Mouse (Mus musculus): ENCODE data around the gene Kirrel3. TPM values are rescaled to one million over a fixed set of nuclear protein-coding genes. Genes with fewer than 3 reads are reported as not detected.
A peak's percentile ranks its signal among the peaks of the same experiment; 100 is the strongest.

The Kirrel3 gene
- polyA plus RNA-seq, 1 experiment: not detected

DNA sequence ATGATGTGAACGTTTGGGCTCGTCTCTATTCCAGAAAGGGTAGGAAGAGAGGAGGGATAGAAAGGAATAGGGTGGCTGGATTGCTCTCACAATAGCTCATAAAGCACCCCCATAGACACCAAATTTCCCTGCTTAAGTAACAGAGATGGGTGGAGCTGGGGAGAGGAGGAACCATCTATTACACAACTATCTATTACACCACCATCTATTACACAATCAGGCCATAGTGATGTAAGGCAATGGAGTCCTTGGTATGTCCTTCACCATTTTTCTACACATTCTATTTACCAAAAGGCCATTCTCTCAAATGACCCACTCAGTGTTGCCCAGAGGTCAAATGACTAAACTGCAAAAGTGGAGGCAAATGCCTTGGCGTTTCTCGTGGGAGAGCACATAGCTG lies 119.2 kb downstream of the Kirrel3 start:
- peaks cover 2% of the 10 kb centered on the region; the same call in 1 of the 2 replicates for H3K4me1 ChIP-seq (ENCODE audit: control insufficient read depth, insufficient read depth, insufficient read length, low read length)
- no peak overlapping the region for H3K4me3 ChIP-seq (ENCODE audit: insufficient read depth, low read depth, low read length)
- H3K27ac ChIP-seq (replicated peaks; ENCODE audit: low read depth, low read length): peak overlapping the region; percentile 81

DNA sequence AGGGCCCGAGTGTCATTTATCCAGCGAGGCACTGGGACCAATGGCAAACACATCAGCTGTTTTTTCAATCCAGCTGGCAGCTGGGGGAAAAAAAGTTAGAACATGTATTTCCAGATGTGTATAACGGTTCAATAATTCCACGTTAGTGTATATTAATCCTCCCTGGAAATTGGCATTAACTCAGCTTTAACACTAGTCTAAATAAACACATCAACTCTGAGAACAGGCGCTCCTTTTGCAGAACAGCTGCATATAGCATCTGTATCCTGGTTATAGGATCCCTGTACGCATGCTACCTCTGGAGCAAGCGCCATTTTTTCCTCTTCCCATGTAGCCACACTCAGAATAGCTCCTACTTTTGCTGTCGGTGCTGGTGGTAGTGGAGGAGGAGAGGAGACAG lies 119.8 kb downstream of the Kirrel3 start:
- peaks cover 2% of the 10 kb centered on the region; the same call in 1 of the 2 replicates for H3K4me1 ChIP-seq (ENCODE audit: control insufficient read depth, insufficient read depth, insufficient read length, low read length)
- H3K27ac ChIP-seq (replicated peaks; ENCODE audit: low read depth, low read length): peak overlapping the region; percentile 81
- H3K4me3 ChIP-seq (ENCODE audit: insufficient read depth, low read depth, low read length): no peak overlapping the region

DNA sequence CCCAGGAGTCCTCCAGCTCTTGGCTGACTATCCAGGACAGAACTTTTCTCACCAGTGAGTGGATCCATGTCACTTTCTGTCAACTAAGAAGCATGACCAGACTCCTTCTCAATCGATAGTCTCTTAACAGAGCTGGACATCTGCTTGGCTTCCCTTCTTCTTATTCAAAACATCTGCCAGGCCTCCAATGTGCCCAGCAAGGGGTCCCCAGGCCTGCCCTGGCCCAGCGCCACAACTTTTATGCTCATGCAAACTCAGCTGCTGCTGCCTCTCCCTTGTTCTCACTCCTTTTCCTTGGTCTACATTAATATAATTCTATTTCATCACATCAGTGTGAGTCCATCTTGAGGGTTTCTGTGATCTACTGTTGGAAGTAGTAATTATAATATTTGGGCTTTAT lies 122.3 kb downstream of the Kirrel3 start:
- Histone ChIP-seq H3K27ac (replicated peaks; ENCODE audit: low read depth, low read length) (no peak overlapping the region), H3K4me1 (ENCODE audit: control insufficient read depth, insufficient read depth, insufficient read length, low read length) (peaks cover 2% of the 10 kb centered on the region; the same call in 1 of the 2 replicates), H3K4me3 (ENCODE audit: insufficient read depth, low read depth, low read length) (no peak overlapping the region)

DNA sequence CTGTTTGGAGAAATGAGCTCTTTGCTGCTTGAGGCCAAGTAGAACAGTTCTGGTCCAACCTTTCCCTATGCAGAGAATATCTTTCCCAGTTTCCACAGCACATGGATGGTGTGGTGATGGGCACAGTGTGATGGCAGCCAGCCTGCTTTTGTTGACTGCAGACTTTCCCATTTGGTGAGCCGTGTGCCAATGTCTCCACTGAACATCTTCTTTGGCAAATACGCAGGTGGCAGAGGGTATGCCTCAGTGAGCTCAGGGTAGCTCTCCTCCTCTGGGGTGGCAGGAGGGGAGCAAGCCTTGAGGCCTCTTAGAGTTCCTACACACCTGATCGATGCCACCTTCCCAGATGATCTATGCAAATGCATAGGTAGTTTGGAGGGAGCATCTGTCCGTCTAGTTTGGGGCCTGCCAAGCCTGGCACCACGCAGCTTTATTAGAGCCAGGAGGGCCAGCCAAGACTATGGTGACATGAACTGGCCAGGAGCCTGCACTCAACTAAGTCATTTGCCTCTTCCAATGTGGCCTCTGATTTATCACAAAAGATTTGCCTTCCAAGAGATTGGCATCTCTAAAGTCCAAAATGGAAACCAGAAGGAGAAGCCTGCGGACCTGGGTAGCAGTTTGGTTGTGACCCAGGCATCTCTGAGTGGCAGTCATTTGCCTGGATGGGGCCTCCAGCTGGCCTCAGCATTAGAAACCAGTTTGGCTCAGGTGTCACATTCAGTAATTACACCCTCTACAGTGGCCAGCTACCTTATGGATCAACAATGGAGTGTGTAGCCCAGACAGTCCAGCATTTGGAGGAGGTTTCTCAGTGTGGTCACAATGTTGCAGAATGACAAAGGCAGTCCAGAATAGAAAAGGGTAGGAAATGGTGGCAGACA lies 127.4 kb downstream of the Kirrel3 start:
- Histone ChIP-seq H3K27ac (replicated peaks; ENCODE audit: low read depth, low read length) (no peak overlapping the region), H3K4me3 (ENCODE audit: insufficient read depth, low read depth, low read length) (no peak overlapping the region), H3K4me1 (ENCODE audit: control insufficient read depth, insufficient read depth, insufficient read length, low read length) (no peaks in the 10 kb centered on the region)

DNA sequence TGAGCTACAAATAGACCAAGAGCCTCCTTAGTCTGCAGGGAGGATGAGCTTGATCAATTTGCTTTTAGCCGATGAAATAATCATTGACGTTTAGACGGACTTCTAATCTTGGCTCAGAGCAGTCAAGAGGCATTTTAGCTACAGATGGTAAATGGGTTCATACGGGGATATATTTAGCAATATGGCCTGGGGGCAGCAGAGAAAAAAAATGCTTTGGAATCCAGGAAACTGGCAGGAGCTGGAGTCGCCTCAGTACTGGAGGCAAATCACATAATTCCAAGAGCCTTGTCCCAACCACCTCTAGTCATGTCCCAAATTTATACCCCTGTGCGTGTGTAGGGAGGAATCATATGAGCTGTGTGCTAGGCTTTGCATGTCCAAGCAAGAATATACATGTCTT lies 132.4 kb downstream of the Kirrel3 start:
- Histone ChIP-seq H3K4me1 (ENCODE audit: control insufficient read depth, insufficient read depth, insufficient read length, low read length) (no peaks in the 10 kb centered on the region), H3K27ac (replicated peaks; ENCODE audit: low read depth, low read length) (no peak overlapping the region), H3K4me3 (ENCODE audit: insufficient read depth, low read depth, low read length) (no peak overlapping the region)

DNA sequence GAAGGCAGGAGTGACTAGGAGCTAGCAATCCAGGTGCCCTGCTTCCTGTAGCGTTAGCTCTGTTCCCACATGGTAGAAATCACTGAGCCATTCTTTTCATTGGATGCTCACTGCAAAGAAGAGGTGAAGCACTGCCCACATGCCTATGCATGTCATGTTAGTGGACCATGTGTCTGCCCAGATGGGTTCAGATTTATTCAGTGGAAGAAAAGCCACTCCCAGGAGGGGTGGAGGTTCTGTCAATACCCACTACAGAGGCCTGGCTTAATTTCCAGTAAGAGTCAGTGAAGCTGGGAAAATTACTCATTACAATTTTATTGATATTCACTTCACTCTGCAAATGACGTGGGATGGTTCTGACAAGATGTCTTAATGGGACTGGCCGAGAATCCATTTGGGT lies 134.2 kb downstream of the Kirrel3 start:
- Histone ChIP-seq H3K27ac (replicated peaks; ENCODE audit: low read depth, low read length) (no peak overlapping the region), H3K4me3 (ENCODE audit: insufficient read depth, low read depth, low read length) (no peak overlapping the region), H3K4me1 (ENCODE audit: control insufficient read depth, insufficient read depth, insufficient read length, low read length) (no peaks in the 10 kb centered on the region)

DNA sequence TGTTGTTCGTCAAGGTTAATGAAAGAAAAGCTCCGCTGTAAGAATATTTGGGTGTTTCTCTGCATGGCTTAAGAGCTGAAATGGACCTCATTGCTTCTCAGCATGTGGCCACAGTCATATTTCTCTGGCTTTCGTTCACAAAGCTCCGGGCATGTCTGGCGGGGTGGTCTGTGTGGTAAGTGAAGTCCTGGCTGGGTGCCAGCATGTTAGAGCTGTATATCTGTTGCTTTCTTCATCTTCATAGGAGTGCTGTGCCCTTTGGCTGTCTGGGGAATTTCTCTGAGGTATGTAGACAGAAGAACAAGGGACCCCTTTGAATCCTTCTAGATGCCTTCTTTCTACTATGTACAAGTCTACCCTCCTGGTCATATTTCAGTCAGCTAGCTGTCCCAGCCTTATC lies 137.8 kb downstream of the Kirrel3 start:
- no peak overlapping the region for H3K27ac ChIP-seq (replicated peaks; ENCODE audit: low read depth, low read length)

DNA sequence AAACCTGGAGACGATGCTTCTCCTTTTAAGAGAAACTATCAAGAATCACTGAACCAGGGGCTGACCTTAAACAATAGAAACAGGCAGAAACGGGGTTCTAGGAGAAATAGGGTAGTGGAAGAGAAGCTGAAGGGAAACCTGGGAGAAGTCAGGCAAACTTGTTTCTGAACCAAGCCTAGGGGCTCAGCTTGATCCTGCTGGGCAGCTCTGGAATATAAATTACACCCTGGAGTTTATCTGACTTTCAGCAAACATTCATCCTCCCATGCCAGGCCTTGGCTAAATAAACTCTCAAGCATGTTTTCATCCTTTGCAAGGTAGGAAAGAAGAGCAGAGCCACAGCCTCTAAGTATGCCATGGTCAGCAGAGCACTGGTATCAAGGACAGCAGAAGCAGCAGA lies 138.3 kb downstream of the Kirrel3 start:
- H3K27ac ChIP-seq (replicated peaks; ENCODE audit: low read depth, low read length): no peak overlapping the region
- no peaks in the 10 kb centered on the region for H3K4me1 ChIP-seq (ENCODE audit: control insufficient read depth, insufficient read depth, insufficient read length, low read length)
- H3K4me3 ChIP-seq (ENCODE audit: insufficient read depth, low read depth, low read length): no peak overlapping the region

More for the DNA sequence above, 137.8 kb downstream of the Kirrel3 start:
- Histone ChIP-seq H3K4me1 (ENCODE audit: control insufficient read depth, insufficient read depth, insufficient read length, low read length) (no peaks in the 10 kb centered on the region), H3K4me3 (ENCODE audit: insufficient read depth, low read depth, low read length) (no peak overlapping the region)

DNA sequence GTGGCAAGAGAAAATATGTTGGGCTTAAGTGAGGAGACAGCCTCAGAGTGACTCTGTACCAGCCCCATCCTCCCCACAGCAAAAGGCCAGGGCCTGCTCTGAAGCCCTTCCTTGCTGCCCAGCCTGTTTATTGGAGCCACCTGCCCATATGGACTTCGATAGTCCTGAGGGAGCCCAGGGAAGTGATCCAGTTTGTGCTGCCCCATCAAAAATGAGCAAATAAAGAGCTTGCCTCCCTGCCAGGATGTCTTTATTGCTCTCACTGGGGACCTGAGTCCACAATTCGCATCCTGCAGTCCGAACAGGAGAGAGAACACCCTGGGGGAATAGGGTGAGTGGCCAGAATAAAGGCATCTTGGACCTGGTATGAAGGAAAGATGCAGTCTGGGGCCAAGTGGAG lies 143.1 kb downstream of the Kirrel3 start:
- Histone ChIP-seq H3K4me1 (ENCODE audit: control insufficient read depth, insufficient read depth, insufficient read length, low read length) (no peaks in the 10 kb centered on the region), H3K4me3 (ENCODE audit: insufficient read depth, low read depth, low read length) (no peak overlapping the region), H3K27ac (replicated peaks; ENCODE audit: low read depth, low read length) (no peak overlapping the region)

DNA sequence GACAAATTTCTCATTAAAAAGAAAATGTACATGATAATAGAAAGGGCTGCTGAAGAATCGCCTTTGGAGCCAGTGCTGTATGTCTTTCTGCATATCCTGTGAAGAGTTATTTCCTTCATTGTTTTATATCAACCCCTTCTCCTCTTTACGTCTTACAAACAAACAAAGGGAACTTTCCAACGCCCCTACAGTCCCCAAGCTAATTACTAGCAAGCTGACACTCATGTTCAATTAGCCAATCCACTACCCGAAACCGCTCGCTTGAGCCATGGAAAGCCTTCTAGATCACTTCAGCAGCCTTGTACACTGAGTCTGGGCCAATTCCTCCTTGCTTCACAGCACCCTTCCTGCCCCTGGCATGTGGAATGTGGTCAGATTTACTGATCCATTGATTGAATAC lies 150.0 kb downstream of the Kirrel3 start:
- no peak overlapping the region for H3K4me3 ChIP-seq (ENCODE audit: insufficient read depth, low read depth, low read length)
- H3K4me1 ChIP-seq (ENCODE audit: control insufficient read depth, insufficient read depth, insufficient read length, low read length): no peaks in the 10 kb centered on the region
- H3K27ac ChIP-seq (replicated peaks; ENCODE audit: low read depth, low read length): no peak overlapping the region

DNA sequence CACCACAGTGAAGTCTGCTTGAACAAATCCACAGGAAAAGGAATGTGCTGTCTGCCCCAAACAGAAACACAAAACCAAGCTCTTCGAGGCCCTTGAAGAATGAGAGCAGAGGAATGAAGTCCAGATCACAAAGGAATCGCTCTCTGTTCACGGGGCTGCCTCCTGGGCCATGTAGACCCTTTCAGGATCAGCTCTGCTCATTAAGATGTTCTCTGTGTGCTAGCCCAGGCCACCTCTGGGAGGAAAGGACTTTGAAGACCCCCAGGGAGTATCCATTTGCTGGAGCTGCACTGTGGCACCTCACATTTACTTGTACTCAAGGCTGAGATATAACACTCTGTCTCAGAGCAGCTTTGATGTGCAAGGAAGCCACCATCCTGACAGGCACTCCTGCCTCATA lies 158.2 kb downstream of the Kirrel3 start:
- no peaks in the 10 kb centered on the region for H3K4me1 ChIP-seq (ENCODE audit: control insufficient read depth, insufficient read depth, insufficient read length, low read length)

DNA sequence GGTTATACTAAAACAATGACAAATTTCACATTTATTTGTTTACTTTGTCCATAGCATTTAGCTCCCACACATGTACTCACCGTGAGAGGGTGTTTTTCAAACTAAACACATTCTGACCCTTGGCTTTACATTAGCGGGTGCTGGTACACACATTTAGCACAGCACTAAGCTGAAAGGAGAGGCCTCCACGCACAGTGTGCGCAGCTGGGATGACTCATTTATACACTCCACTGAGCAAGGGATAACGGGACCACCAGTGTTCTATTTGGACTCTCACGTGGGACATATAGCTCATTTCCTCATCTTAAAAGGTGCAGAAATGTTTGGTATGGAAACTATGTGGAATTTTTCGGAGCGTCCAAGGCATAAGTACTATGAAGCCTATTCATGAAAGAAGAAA lies 158.7 kb downstream of the Kirrel3 start:
- no peak overlapping the region for H3K27ac ChIP-seq (replicated peaks; ENCODE audit: low read depth, low read length)
- no peak overlapping the region for H3K4me3 ChIP-seq (ENCODE audit: insufficient read depth, low read depth, low read length)
- H3K4me1 ChIP-seq (ENCODE audit: control insufficient read depth, insufficient read depth, insufficient read length, low read length): no peaks in the 10 kb centered on the region

More for the DNA sequence above, 158.2 kb downstream of the Kirrel3 start:
- H3K27ac ChIP-seq (replicated peaks; ENCODE audit: low read depth, low read length): no peak overlapping the region
- H3K4me3 ChIP-seq (ENCODE audit: insufficient read depth, low read depth, low read length): no peak overlapping the region

DNA sequence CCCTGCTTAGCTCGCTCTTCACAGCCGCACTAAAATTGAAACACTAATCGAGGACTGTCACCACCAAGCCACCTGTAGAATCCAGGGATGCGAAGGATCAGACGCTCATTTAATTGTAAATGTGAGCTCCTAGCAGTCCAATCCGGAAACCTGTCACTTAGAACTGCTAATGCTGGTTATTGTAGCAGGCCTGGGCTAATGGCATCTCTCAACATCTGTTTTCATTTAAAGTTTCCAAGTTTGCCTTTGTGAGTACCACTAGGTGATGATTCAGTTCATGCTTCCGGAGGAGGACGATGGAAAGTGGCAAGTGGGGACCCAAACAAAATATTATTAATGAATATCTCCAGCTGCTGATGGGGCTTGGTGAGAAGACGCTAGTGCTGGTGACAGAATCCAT lies 161.1 kb downstream of the Kirrel3 start:
- Histone ChIP-seq H3K27ac (replicated peaks; ENCODE audit: low read depth, low read length) (no peak overlapping the region), H3K4me3 (ENCODE audit: insufficient read depth, low read depth, low read length) (no peak overlapping the region), H3K4me1 (ENCODE audit: control insufficient read depth, insufficient read depth, insufficient read length, low read length) (no peaks in the 10 kb centered on the region)

DNA sequence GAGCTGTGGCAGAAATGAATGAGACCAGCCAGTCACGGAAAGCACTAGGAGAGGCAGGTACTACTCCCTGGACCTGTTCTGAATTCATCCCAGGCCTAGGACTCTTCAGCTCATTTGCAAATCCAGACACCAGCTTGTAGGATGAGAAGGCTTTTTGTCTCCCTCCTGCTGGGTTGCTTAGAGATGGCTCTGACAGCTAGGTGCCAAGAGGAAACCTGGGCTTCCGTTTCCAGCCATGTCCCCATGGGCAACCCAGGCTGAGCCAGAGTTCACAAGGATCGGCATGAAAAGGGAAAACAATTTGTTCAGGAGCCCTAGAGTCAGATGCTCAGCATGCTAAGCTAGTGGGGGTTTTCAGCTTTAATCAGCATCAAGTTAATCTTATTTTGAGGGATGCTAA lies 166.6 kb downstream of the Kirrel3 start:
- H3K27ac ChIP-seq (replicated peaks; ENCODE audit: low read depth, low read length): no peak overlapping the region
- H3K4me1 ChIP-seq (ENCODE audit: control insufficient read depth, insufficient read depth, insufficient read length, low read length): no peaks in the 10 kb centered on the region
- H3K4me3 ChIP-seq (ENCODE audit: insufficient read depth, low read depth, low read length): no peak overlapping the region

DNA sequence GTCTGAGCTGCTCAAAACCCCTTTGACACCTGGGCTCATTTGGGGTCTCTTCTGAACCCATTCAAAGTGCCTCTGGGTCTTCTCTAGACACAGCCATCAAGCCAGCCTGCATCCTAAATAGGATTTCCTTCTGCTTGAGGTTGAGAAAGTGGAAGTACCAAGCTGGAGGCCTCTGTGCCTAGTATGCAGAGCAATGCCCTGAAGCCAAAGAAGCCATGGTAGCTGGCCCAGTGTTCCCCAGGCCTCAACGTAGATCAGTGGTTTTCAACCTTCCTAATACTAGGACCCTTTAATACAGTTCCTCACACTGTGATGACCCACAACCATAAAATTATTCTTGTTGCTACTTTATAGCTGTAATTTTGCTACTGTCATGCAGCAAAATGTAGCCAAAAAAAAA lies 167.4 kb downstream of the Kirrel3 start:
- no peaks in the 10 kb centered on the region for H3K4me1 ChIP-seq (ENCODE audit: control insufficient read depth, insufficient read depth, insufficient read length, low read length)
- H3K4me3 ChIP-seq (ENCODE audit: insufficient read depth, low read depth, low read length): no peak overlapping the region
- no peak overlapping the region for H3K27ac ChIP-seq (replicated peaks; ENCODE audit: low read depth, low read length)

DNA sequence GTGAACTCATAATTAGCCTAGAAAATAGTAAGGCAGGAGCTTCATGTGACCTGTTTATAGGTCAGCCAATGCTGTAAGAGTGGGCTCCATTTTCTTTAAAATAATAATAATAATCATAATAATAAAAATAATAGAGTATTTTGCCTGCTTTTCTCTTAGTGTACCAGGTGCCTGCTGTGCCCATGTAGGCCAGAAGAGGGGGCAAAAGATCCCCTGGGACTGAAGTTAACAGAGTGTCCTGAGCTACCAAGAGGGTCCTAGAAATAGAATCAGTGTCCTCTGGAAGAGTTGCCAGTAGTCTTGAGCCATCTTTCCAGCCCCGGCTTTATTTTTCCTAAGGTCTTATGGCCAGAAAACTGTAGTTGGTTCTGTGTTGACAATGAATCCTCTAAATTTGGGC lies 174.9 kb downstream of the Kirrel3 start:
- Histone ChIP-seq H3K4me1 (ENCODE audit: control insufficient read depth, insufficient read depth, insufficient read length, low read length) (no peaks in the 10 kb centered on the region), H3K27ac (replicated peaks; ENCODE audit: low read depth, low read length) (no peak overlapping the region), H3K4me3 (ENCODE audit: insufficient read depth, low read depth, low read length) (no peak overlapping the region)

Measured in brown adipose tissue, adult 24 weeks (tissue).